Mouse (Mus musculus) cerebellum, adult 2 months (tissue): Measurements from ENCODE around the gene Kirrel3. TPM values are rescaled to one million over a fixed set of nuclear protein-coding genes. Genes with fewer than 3 reads are reported as not detected.

Experiments used
- DNase-seq, 2 experiments: peaks; one replicate each; pipeline ENCODE4 v3.0.0; 2021
- H3K27ac ChIP-seq: fragments of 200-500 bp; 2 replicates; pipeline ENCODE4 v1.5.1; 2012; ENCODE audit warnings: low read length, control low read depth, inconsistent platforms; ENCODE audit not compliant: insufficient read depth
- H3K27me3 ChIP-seq: fragments of 200-500 bp; 2 replicates; pipeline ENCODE4 v1.6.1; 2012; ENCODE audit warnings: inconsistent platforms, mild to moderate bottlenecking, low read length, moderate library complexity; ENCODE audit not compliant: control insufficient read depth, insufficient read depth
- H3K4me1 ChIP-seq: fragments of 200-500 bp; 2 replicates; pipeline ENCODE4 v1.6.1; 2011; ENCODE audit warnings: low read length; ENCODE audit not compliant: control insufficient read depth, insufficient read depth
- H3K4me3 ChIP-seq: fragments of 200-500 bp; replicated peaks from 2 replicates; pipeline ENCODE3; 2011; ENCODE audit warnings: mild to moderate bottlenecking, low read depth, low read length, control low read depth; ENCODE audit not compliant: insufficient read depth
- CTCF ChIP-seq: fragments of 200-500 bp; IDR thresholded peaks from 2 replicates; pipeline ENCODE4 v1.5.1; 2011; ENCODE audit warnings: low read depth, mild to moderate bottlenecking, control low read depth, low read length, moderate library complexity, borderline replicate concordance; ENCODE audit not compliant: insufficient read depth
- POLR2A ChIP-seq: fragments of 200-500 bp; IDR thresholded peaks from 2 replicates; pipeline ENCODE4 v1.6.1; 2011; ENCODE audit warnings: low read length, control low read depth, borderline replicate concordance; ENCODE audit not compliant: insufficient read depth
- WGBS: fragments of 180-500 bp; shearing (Covaris S2); methylation state at CpG from one replicate; pipeline ENCODE4 v1.1.7; 2018; 5-methylcytosine and 5-hydroxymethylcytosine counted together
- polyA plus RNA-seq: library from polyadenylated mRNA; depleted of rRNA; stranded (reverse); fragments of >200 nt; gene quantifications from 2 replicates; pipeline ENCODE4 v1.2.3, GENCODE M21; 2012

Kirrel3 gene
- polyA plus RNA-seq, 1 experiment: 63.5 TPM

DNA sequence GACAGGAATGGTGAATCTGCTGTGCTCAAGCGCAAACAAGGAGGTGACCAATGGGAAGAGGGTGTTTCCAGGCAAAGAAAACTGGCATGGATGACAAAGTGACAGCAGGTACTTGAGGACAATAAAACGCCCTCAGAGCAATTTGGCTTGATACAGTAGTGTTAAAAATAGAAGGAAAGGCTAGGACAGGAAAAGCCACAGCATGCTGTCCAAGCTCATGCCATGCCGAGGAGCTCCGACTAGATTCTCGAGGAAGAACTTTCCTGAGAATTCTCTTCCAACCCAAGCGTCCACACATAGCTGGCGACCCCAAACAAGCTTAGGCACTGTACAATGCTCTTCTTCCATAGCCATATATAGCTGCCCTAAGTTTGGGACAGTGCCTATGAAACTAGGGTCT, 263.5 kb downstream of the Kirrel3 start:
- H3K27me3 ChIP-seq: no peaks in the 10 kb centered on the region
- WGBS: 9% methylated on average over 7 of the region's 7 CpGs
- TF ChIP-seq POLR2A (no peak), CTCF (no peak)
- peaks cover 37% of the 10 kb centered on the region for H3K4me1 ChIP-seq
- H3K4me3 ChIP-seq: no peak overlapping the region
- DNase-seq: peak; percentile 79 to 94
- H3K27ac ChIP-seq: peak overlapping the region; percentile 51; the same call in 1 of the 2 replicates

DNA sequence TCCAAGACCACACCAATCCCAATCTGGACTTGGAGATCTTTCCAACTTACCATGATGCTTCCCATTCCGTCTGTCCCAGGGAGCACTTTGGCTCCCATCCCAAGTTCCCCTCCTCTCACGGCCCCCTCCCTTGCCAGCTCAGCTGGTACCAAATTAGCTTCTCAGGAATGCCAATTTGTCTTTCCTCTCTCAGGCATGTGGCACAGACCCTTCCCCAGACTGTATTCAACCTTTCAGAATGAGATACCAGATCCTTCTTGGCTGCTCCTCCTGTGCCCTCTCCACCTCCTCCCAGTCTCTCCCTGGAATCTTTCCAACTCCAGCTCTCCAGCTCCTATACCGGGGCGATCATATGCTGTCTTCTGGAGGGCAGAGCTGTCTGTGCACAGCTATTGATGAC, 264.2 kb downstream of the Kirrel3 start:
- DNase-seq: peak; percentile 75 to 80
- 5% methylated on average over 4 of the region's 4 CpGs for WGBS

GRCm38 (mm10) chr9:34750887-34751286, 265.2 kb downstream of the Kirrel3 start:
- no peak for TF ChIP-seq CTCF
- TF ChIP-seq POLR2A: no peak
- Histone ChIP-seq H3K27ac (0 out of 2 replicates have a peak overlapping the region, but pooled peaks have one; percentile 11), H3K4me1 (peaks cover 36% of the 10 kb centered on the region), H3K27me3 (no peaks in the 10 kb centered on the region), H3K4me3 (no peak overlapping the region)
- DNase-seq: peak in 1 of 2 experiments; percentile 49
- WGBS: 70% methylated on average over 2 of the region's 2 CpGs

More for the DNA sequence above, 264.2 kb downstream of the Kirrel3 start:
- Histone ChIP-seq H3K27me3 (no peaks in the 10 kb centered on the region), H3K4me3 (no peak overlapping the region), H3K27ac (peak overlapping the region; percentile 51), H3K4me1 (peaks cover 37% of the 10 kb centered on the region)
- TF ChIP-seq CTCF (no peak), POLR2A (no peak)

- Histone ChIP-seq H3K4me1 (peaks cover 35% of the 10 kb centered on the region), H3K27ac (no peak overlapping the region), H3K27me3 (no peaks in the 10 kb centered on the region), H3K4me3 (no peak overlapping the region)
- DNase-seq: peak; percentile 59 to 76
- TF ChIP-seq CTCF (no peak), POLR2A (no peak)
- 58% methylated on average over 5 of the region's 5 CpGs for WGBS
Observed at GRCm38 (mm10) chr9:34752076-34752800, 266.5 kb downstream of the Kirrel3 start.

DNA sequence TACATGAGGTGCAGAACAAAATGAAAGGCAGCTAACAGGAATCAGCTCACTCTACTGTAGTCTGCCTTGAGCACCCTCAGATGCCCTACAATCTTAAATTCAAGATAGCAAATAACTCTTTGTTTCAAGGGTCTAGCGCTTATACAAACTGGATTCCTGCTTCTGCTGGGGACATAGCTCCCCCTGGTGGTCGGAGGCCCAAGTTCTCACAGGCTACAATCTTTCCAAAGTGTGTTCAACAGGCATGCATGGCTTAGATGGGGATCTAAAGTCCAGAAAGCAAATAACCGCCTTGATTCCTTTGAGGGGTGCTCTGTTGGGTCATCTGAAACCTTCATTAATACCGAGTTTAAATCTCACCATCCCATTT, 267.1 kb downstream of the Kirrel3 start:
- DNase-seq: peak; percentile 50 to 70
- H3K4me1 ChIP-seq: peaks cover 33% of the 10 kb centered on the region
- H3K27ac ChIP-seq: no peak overlapping the region
- no peak overlapping the region for H3K4me3 ChIP-seq
- TF ChIP-seq POLR2A (no peak), CTCF (peak; percentile 72)
- 31% methylated on average over 4 of the region's 4 CpGs for WGBS
- no peaks in the 10 kb centered on the region for H3K27me3 ChIP-seq

DNA sequence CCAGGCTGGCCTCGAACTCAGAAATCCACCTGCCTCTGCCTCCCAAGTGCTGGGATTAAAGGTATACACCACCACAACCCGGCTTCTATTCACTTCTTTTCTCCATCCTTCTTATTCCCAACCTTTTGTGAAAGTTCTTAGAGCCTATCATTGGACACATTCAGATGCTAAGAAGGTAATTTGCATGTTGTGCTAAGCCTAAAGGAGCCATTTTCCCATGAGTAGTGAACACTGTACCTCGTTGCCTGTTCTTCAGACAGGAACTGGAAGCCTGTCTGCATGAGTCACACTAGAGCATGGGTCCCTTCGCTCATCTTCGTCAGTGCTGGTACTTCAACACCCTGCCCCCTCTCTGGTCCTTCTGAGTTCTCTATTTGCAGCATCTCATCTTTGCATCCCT, 268.2 kb downstream of the Kirrel3 start:
- no peak for DNase-seq
- WGBS: 85% methylated on average over 5 of the region's 5 CpGs
- no peak overlapping the region for H3K27ac ChIP-seq

DNA sequence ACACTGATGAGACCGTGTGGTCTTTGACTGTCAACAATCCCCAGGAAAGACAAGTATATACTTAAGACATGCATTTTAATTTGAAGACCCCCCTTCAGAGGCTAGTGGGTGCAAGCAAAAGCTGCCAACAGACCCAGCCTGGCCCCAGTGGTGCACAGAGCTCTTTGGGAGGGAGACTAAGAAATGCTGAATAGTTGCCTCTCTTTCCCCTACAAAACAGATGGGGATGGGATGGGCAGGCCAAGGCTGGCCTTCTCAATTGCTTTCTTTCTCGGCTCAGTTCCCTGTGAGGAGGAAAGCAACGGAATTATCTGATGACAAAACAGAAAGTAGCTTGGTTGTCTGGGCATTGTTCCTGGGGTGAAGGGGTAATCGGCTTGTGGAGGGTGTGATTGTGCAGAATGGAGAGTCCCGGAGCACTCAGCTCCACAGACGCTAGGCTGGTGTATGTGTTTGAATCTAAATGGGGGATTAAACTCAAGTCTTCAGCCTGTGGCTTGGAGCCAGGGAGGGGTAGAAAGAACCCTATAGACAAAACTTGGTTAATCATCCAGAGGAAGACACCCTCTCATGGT, 268.9 kb downstream of the Kirrel3 start:
- Histone ChIP-seq H3K27ac (no peak overlapping the region), H3K4me3 (no peak overlapping the region), H3K4me1 (peaks cover 31% of the 10 kb centered on the region), H3K27me3 (no peaks in the 10 kb centered on the region)
- 84% methylated on average over 6 of the region's 6 CpGs for WGBS
- no peak for DNase-seq
- TF ChIP-seq POLR2A (no peak), CTCF (no peak)

More for the DNA sequence above, 268.2 kb downstream of the Kirrel3 start:
- Histone ChIP-seq H3K4me1 (peaks cover 31% of the 10 kb centered on the region), H3K4me3 (no peak overlapping the region), H3K27me3 (no peaks in the 10 kb centered on the region)
- TF ChIP-seq POLR2A (no peak), CTCF (no peak)

DNA sequence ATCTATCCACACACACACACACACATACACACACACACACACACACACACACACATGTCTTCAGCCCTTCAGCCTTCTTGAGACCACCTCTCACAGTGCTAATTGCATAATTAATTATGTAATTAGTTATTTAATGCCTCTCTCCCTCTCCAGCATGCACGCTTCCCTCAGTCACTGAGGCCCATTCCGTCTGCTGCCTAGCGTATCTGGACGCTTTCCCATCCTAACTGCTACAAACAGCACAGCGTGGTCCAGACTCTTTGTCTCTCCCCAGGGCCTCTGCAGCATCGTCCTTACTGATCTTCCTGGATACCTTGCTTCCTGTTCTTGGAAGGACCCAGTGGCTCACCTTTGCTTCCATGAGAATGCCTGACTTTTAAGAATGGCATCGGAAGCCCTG, 270.4 kb downstream of the Kirrel3 start:
- H3K4me1 ChIP-seq: peaks cover 32% of the 10 kb centered on the region
- no peaks in the 10 kb centered on the region for H3K27me3 ChIP-seq
- no peak overlapping the region for H3K27ac ChIP-seq
- DNase-seq: peak in 1 of 2 experiments; percentile 34
- H3K4me3 ChIP-seq: no peak overlapping the region
- TF ChIP-seq CTCF (no peak), POLR2A (no peak)
- WGBS: 48% methylated on average over 7 of the region's 7 CpGs
